Mouse (Mus musculus) heart, postnatal 0 days (tissue): Measurements from ENCODE around the gene Znrf4.

Experiments
- CTCF ChIP-seq: IDR thresholded peaks from 2 replicates; pipeline ENCODE4 v1.5.1; 2016; ENCODE audit warnings: antibody characterized with exemption, control low read depth, low read depth
- EP300 ChIP-seq: IDR thresholded peaks from 2 replicates; pipeline ENCODE4 v1.6.1; 2016; ENCODE audit warnings: antibody characterized with exemption, low read depth

DNA sequence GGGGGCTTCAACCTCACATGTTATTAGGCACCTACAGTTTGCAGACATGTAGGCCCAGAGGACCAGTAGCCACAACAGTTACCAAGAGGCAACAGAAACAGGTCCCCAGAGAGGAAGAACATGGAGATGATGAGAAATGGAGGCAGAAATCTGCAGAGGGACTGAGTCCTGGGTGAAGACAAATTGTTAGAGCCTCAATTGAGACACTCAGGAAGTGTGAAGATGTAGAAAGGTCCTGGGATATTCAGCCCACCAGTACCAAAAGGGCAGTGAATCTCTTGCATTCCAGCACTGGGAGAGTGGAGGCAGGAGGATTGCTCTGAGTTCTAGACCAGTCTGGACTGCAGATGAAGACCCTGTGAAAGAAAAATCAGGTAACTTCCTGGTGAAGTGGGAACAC lies 2.1 kb upstream of the Znrf4 start:
- TF ChIP-seq EP300 (no peak), CTCF (no peak)
